Mouse (Mus musculus) gastrocnemius, adult 2 months (tissue): Measurements from ENCODE around the gene Sars2. TPM values are rescaled to one million over a fixed set of nuclear protein-coding genes. Genes with fewer than 3 reads are reported as not detected.

Source experiments
- DNase-seq: peaks from one replicate; pipeline ENCODE4 v3.0.0; 2022
- H3K27ac ChIP-seq: fragments of 200-600 bp; 2 replicates; pipeline ENCODE4 v1.8.1; 2022; ENCODE audit warnings: mild to moderate bottlenecking
- H3K4me3 ChIP-seq: fragments of 200-600 bp; 2 replicates; pipeline ENCODE4 v1.8.1; 2022; ENCODE audit warnings: mild to moderate bottlenecking, moderate library complexity
- CTCF ChIP-seq: fragments of 200-600 bp; IDR thresholded peaks from 2 replicates; pipeline ENCODE4 v1.8.1; 2022; ENCODE audit warnings: antibody characterized with exemption, mild to moderate bottlenecking, moderate library complexity
- intact Hi-C: fragments of 180-260 bp; cut with DNase I; formaldehyde crosslinking; loops from one replicate; pipeline ENCODE4 v1.15.1; 2025
- total RNA-seq, 2 experiments: library from RNA; stranded (reverse); gene quantifications; 2 replicates each; pipeline ENCODE4 v1.2.3; 2021

The Sars2 gene
- total RNA-seq, 2 experiments from 2014 or later = 11.7 to 14.7 TPM

GRCm38 (mm10) chr7:28788307-28789195 lies 46.8 kb downstream of the Sars2 start, which contains the start of gene Rinl:
Rinl (plus strand) TSS chr7:28788969.
- Histone ChIP-seq H3K4me3 (no peak within 1 kb of the TSS), H3K27ac (peak within 1 kb of the TSS; percentile 28; the same call in 1 of the 2 replicates)
- TF ChIP-seq CTCF = no peak
- intact Hi-C loops = loop anchor here (10.0 kb wide), 1 partner anchor 246 kb away; no protein-coding TSS in a partner anchor
- no peak for DNase-seq

GRCm38 (mm10) chr7:28789235-28789634 lies 47.4 kb downstream of the Sars2 start:
- no peak for DNase-seq
- intact Hi-C loops = loop anchor here (10.0 kb wide), 1 partner anchor 246 kb away; no protein-coding TSS in a partner anchor
- no peak overlapping the region for H3K4me3 ChIP-seq
- H3K27ac ChIP-seq = no peak overlapping the region
- no peak for TF ChIP-seq CTCF

- intact Hi-C loops = no loop called here
- Histone ChIP-seq H3K4me3 (no peak overlapping the region), H3K27ac (no peak overlapping the region)
- DNase-seq = no peak
- peak; percentile 10; the same call in 1 of the 2 replicates for TF ChIP-seq CTCF
Measured at GRCm38 (mm10) chr7:28790066-28790806, 48.4 kb downstream of the Sars2 start.

GRCm38 (mm10) chr7:28791706-28792105 lies 49.9 kb downstream of the Sars2 start:
- no peak for TF ChIP-seq CTCF
- no peak for DNase-seq
- Histone ChIP-seq H3K27ac (no peak overlapping the region), H3K4me3 (no peak overlapping the region)
- intact Hi-C loops = no loop called here

GRCm38 (mm10) chr7:28792391-28793185 lies 50.8 kb downstream of the Sars2 start:
- intact Hi-C loops = no loop called here
- peak; percentile 14; the same call in 1 of the 2 replicates for TF ChIP-seq CTCF
- DNase-seq = no peak
- Histone ChIP-seq H3K4me3 (no peak overlapping the region), H3K27ac (no peak overlapping the region)

GRCm38 (mm10) chr7:28793834-28794233 lies 52.0 kb downstream of the Sars2 start:
- intact Hi-C loops = no loop called here
- Histone ChIP-seq H3K27ac (no peak overlapping the region), H3K4me3 (no peak overlapping the region)
- DNase-seq = no peak
- peak; percentile 61 for TF ChIP-seq CTCF

- TF ChIP-seq CTCF = no peak
- no peak for DNase-seq
Measured at GRCm38 (mm10) chr7:28794496-28794895, 52.7 kb downstream of the Sars2 start.

GRCm38 (mm10) chr7:28795832-28796231 lies 54.0 kb downstream of the Sars2 start:
- intact Hi-C loops = loop anchor here (1.0 kb wide), 1 partner anchor 71 kb away; no protein-coding TSS in a partner anchor
- DNase-seq = peak; percentile 32
- H3K27ac ChIP-seq = peak overlapping the region; percentile 82
- peak overlapping the region; percentile 60 for H3K4me3 ChIP-seq
- TF ChIP-seq CTCF = no peak

More at GRCm38 (mm10) chr7:28794496-28794895, 52.7 kb downstream of the Sars2 start:
- H3K27ac ChIP-seq = no peak overlapping the region
- no peak overlapping the region for H3K4me3 ChIP-seq
- intact Hi-C loops = no loop called here

- Histone ChIP-seq H3K27ac (peak overlapping the region; percentile 82), H3K4me3 (peak overlapping the region; percentile 60)
Measured at GRCm38 (mm10) chr7:28796562-28796975, 54.8 kb downstream of the Sars2 start.

GRCm38 (mm10) chr7:28799994-28800393 lies 58.2 kb downstream of the Sars2 start:
- intact Hi-C loops = no loop called here
- TF ChIP-seq CTCF = no peak
- no peak for DNase-seq
- H3K4me3 ChIP-seq = no peak overlapping the region
- H3K27ac ChIP-seq = 0 out of 2 replicates have a peak overlapping the region, but pooled peaks have one; percentile 16

More at GRCm38 (mm10) chr7:28796562-28796975, 54.8 kb downstream of the Sars2 start:
- intact Hi-C loops = loop anchor here (1.0 kb wide), 1 partner anchor 71 kb away; no protein-coding TSS in a partner anchor
- peak; percentile 91 for DNase-seq
- TF ChIP-seq CTCF = peak; percentile 100; the same call in 1 of the 2 replicates

GRCm38 (mm10) chr7:28801451-28801850 lies 59.7 kb downstream of the Sars2 start:
- Histone ChIP-seq H3K4me3 (no peak overlapping the region), H3K27ac (peak overlapping the region; percentile 80)
- intact Hi-C loops = loop anchor here (1.0 kb wide), 1 partner anchor 64 kb away; no protein-coding TSS in a partner anchor
- no peak for DNase-seq
- no peak for TF ChIP-seq CTCF
